Mouse (Mus musculus) adrenal gland, postnatal 14 days (tissue): ENCODE results near the gene Armc9. TPM values are rescaled to one million over a fixed set of nuclear protein-coding genes. Genes with fewer than 3 reads are reported as not detected.
A peak's percentile ranks its signal among the peaks of the same experiment; 100 is the strongest.

Experiments used
- DNase-seq: peaks from one replicate; pipeline ENCODE4 v3.0.0; 2021; ENCODE audit warnings: mixed read lengths
- total RNA-seq: library from RNA; stranded (reverse); gene quantifications from 2 replicates; pipeline ENCODE4 v1.2.3, GENCODE M21; 2021

The Armc9 gene
- total RNA-seq, 1 experiment from 2014 or later, result 10.6 TPM

- DNase-seq, result peak; percentile 64
Observed at GRCm38 (mm10) chr1:86281781-86282536, 127.4 kb downstream of the Armc9 start.

- no peak for DNase-seq
Observed at GRCm38 (mm10) chr1:86284101-86284500, 129.5 kb downstream of the Armc9 start.

GRCm38 (mm10) chr1:86285295-86285694, 130.7 kb downstream of the Armc9 start:
- no peak for DNase-seq

DNA sequence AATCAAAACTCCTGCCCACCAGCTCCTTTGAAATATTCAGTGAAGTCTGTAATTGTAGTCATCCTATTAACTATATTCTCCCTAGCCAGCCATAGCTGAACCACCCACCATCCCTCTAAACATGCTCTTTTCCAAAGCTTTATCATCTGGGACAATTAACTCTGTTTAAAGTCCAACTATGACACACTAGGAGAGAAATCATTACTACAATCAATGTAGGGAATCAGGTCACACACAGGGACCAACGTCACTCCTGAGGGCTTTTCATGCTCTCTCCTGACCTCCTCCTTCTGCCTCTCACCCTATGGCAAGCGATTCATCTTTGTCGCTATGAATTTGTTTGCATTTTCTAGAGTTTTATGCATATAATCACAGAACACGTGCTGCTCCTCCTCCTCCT, 132.9 kb downstream of the Armc9 start:
- DNase-seq, result no peak

- DNase-seq, result no peak
Observed at GRCm38 (mm10) chr1:86290452-86290851, 135.9 kb downstream of the Armc9 start.

- DNase-seq, result no peak
Observed at GRCm38 (mm10) chr1:86293091-86293490, 138.5 kb downstream of the Armc9 start.

- no peak for DNase-seq
Observed at GRCm38 (mm10) chr1:86293868-86294267, 139.3 kb downstream of the Armc9 start.

GRCm38 (mm10) chr1:86294472-86294871, 139.9 kb downstream of the Armc9 start:
- DNase-seq, result no peak

DNA sequence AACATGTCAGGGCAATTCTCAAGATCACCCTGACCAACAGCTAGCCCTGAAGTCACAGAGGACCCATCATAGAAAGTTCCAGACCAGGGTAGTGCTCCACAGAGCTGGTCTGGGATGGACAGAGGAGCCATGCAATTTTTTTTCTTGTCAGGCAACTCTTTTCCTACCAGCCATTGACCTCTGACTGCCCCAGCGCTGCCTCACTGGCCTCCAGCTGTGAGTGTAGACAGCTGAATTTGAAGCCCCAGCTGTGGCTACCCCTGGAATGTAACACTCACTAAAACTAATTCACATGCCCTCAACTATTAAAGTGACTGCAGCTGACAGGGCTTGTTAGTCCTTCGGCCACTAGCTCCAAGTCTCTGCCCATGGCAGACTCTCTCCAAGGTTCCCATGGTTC, 145.5 kb downstream of the Armc9 start:
- DNase-seq, result no peak

DNA sequence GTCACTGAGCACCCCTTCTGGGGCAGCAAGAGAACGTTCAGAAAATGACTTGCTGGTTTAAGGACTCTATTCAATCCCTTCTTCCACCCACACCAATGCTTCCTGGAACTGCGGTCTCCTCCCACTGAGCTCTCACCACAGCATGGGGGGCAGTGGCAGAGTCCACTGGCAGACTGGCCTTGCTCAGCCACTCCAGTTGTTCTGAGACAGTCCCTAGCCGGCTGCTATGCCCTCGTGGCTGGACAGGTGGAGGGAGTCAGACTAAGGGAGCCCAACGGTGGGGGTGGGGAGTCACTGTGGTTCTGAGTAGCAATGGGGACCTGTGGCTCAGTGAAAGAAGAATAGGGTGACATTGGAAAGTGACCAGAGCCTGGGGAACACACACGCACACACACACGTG, 146.2 kb downstream of the Armc9 start:
- no peak for DNase-seq

GRCm38 (mm10) chr1:86301221-86302091, 146.9 kb downstream of the Armc9 start:
- DNase-seq, result no peak

DNA sequence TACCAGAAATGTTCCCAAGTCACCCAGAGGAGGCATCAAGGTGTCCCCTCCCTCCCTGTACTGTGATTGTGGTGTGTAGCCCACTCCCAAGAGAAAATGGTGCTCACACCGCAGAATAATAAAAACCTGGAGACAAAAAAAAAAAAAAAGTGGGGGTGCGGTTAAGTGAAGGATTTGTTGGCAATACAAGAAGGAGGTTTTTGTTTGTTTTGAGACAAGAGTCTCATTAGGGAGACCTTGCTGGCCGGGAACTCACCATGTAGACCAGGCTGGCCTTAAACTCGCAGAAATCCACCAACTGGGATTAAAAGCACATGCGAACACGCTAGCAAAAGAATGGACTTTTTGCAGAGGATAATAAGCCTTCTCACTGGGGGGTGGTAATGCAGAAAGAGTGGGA, 148.0 kb downstream of the Armc9 start, which contains the start of gene B3gnt7:
Gene B3gnt7 (plus strand): TSS at position 301 of the 400 bp plus-strand sequence.
- no peak for DNase-seq

DNA sequence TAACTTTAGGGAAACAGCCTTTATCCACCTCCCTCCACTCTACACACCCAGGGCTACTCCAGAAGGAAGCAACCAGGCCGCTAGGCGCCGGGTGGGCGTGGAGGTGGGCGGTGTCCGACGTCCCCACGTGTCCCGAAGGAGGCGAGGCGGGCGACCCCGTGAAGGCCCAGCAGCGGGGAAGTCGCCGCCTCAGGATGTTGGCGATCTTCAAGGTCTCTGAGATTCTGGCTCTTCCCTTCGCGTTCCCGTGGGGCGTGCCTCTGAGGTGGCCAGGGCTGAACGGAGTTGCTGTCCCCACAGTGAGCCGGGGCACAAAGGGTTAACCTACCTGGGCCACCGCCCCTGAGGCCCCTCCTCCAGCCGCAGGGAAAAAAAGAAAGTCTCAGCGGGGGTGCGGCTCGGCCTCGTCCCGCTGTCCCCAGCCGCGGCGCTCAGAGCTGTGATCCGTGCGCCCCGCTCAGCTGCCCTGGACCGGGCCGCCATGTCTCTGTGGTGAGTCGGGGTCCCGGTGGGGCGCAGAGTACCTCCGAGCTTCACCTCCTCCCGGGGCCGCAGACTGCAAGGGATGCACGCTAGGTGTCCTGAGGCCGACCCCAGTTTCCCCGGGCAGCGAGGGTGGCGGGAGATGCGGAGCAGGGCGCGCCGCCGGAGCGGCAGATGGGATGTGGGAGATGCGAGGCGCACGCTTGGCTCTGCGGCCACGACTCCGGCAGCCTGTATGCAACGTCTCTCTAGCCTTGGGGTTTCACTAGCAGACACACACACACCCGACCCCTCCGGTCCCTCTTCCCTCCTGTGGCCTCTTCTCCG, 148.7 kb downstream of the Armc9 start:
- DNase-seq, result peak; percentile 73

DNA sequence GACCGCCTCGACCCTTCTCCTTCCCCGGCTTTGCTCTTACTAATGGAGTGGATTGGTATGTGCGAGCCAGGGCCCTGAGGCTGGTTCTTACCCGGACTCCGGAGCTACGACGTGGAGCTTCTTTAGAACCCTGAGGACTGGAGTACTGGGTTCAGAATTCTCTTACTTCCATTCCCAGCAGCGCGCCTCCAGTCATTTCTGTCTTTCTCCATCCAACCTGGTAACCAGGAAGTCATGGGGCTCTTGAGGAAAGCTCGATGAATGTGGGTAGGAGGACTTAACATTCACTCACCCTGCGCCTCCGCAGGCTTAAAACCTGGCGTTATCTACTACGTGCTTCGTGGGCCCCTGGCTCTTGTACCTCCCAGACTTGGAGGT, 149.3 kb downstream of the Armc9 start:
- DNase-seq, result no peak

DNA sequence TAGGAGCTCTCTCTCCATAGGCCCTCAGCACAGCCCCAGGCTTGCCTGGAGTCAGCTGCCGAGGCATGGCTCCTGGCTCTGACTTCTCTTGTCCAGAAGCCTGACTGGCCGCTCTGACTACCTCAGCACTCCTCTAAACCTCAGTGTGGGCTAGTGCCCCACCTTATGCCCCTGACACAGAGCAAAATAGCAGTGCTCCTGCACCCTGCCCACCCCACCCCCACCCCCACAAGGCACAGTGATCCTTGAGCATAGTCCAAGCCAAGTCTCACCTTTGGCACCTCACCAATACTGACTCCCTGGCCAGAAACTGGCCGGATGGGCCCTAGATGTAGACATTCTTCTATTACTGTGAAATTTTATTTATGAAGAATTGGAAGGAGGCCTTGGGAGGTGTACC, 152.1 kb downstream of the Armc9 start:
- no peak for DNase-seq

DNA sequence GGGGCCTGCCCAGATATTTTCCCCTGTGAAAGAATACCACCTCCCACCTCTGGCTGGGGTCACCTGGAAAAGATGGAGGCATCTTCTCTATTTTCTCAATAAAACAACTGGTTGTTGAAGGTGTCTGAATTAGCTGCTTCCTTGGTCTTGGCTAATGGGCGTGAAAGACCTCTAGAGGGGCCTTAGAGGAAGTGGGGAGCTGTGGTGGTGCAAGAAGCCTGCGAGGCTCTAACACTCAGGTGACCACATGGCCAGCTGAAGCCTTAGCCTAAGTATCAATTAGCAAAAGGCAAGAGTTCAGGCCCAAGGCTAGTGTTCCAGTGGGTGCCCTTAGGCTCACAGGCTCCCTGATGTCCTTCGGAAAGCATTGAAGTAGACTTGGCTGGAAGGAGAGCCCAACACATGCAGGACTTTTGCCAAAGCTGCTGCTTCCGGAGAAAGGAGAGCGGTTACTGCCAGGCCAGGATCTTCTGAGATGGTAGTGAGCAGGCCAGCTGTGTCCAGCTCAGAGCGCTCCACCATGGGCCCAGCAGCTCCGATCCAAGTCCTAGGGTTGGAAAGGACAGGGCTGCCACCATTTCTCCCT, 152.7 kb downstream of the Armc9 start:
- DNase-seq, result no peak

- no peak for DNase-seq
Observed at GRCm38 (mm10) chr1:86307871-86308641, 153.5 kb downstream of the Armc9 start.

DNA sequence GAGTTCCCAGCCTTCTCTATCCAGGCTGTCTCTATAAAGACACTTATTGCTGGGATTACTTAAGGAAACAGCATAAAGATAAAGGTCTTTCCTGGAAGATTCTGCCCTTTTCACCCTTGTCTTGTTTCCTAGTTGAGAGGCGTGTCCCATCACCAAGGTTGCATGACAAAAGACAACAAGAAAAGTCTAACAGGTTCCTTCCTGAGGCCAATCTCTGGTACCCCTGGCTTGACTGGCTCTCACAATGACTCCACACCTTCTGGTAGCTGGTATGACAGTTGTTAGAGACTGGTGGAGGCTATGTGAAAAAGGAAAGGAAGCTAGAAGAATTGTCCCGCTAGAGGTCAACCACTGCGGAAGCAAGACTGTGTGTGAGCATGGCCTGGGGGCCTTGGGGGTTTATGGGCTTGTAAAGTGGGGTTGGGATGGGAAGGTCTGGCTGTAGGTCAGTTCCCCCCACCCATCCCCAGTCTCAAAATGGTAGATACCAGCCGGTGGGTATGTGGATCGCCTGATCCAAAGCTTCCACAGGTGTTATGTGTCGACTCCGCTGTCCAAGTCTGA, 154.8 kb downstream of the Armc9 start:
- DNase-seq, result no peak

- no peak for DNase-seq
Observed at GRCm38 (mm10) chr1:86310536-86311310, 156.1 kb downstream of the Armc9 start.

DNA sequence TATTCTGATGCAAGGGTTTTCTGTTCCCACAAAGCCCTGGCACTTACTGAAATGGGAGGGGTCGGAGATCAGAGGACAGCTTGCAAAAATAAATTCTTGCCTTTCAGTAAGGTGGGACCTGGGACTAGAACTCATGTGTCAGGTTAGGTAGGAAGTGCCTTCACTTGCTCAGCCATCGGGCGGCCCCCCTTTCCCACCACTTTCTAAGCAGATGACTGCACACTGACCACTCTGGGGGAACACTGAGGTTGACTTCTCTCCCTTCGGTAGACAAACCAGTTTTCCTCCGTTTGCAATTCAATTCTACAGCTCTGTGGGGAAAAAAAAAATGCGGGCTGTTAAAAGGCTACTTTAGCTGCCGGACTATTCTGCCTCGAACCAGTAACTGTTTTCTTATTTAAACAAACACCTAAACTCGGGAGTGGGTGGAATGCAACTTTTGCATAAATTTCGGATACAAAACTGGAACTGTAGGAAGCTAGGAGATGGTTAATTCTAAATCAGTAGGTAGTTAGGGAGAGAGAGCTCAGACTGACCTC, 157.0 kb downstream of the Armc9 start:
- no peak for DNase-seq
